Mouse (Mus musculus) urinary bladder, postnatal 10 days (tissue): ENCODE results near the gene Cyth3.

Experiments
- DNase-seq: peaks from one replicate; pipeline ENCODE4 v3.0.0; 2022; ENCODE audit warnings: low spot score

The Cyth3 gene

DNA sequence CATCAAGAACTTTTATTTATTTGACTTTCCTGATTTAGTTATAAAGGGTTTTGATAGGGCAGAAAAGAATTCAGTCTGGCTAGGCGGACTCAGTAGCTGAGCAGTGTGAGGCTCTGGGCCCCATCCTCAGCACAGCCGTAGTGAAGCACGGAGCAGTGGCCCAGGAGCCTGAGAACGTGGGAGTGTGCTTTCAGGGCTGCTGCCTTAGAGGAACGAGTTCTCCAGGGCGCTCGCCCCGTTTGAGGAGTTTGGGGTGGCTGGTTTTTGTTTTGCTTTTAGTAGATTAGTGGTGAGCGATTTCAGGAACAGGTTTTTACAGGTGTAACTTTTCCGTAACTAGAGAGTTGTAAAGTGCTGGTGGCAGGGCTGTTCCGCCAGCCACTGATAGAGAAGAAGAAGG is 13.1 kb downstream of the Cyth3 start:
- no peak for DNase-seq

DNA sequence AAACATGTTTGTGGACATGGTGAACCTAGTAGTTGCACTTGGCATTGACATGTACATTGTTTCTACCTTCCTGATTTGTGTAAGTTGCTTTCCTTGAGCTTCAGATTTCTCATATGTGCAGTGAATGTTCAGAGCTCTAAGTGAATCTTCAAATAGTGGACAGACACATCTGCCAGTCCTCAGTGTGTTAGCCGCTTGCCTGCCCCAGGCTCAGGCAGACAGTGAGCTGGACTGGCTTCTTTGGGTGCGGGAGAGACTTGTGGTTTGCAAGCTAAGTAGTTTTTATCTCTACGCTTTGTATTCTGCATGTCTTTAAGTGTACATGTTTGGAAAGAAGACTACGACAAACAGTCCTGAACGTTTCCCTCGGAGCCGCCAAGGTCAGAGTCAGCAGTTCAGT is 13.9 kb downstream of the Cyth3 start:
- DNase-seq: no peak

DNA sequence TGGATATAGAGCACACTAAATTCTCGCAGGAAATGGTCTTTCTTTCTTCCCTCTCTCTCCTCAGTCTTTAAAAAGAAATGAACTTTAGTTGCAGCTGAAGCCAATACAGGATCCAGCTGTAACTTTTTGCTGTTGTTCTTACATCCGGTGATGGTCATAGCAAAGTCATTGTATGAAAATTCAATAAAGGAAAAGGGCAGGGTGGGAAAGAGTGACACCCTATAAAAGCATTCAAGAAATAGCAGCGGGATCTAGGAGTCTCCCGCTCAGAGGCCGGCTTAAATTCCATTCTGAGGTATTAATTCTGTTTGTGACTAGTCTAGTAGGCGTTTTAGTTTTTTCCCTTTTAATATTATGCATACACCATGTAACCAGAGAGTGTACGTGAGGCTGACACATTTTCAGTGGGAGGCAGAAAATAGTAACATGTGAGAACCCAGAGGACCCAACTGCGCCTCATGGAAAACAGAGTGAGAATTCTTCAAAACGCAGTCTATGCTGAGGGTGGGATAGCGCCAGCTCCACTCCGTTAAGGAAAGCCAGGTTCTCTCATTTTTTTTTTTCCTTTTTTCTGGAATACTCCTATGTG is 15.7 kb downstream of the Cyth3 start:
- no peak for DNase-seq

DNA sequence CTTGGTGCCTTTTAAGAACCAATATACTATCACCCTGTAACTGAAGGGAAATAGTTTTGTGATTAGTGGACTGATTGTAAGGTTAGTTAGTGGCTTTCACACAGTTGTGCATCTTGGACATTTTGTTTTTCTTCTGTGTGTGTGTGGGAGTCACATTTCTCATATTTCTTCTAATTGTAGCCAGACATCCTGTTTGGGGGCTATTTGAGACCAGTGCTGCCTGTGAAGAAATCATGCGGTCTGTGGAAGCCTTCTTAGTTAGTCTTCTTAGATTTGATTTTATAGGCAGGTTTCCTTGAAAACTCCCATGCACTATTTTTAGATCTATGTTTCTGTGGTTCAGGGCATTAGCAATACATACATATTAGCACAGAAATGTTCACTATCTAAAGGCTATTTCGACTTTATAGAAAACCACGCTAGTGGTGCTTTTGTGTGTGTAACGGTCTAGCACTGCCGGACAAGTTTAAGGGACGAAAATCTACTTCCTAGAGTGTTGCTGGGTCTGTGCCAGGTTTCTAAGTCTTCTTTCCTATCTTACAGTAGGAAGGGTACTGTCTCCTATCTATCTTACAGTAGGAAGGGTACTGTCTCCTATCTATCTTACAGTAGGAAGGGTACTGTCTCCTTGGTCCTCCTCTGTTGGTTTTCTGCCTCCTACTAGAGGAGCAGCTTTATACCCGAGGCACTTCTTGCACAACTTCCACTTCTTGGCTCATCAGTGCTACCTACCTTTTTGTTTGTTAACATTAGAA is 16.4 kb downstream of the Cyth3 start:
- DNase-seq: no peak

DNA sequence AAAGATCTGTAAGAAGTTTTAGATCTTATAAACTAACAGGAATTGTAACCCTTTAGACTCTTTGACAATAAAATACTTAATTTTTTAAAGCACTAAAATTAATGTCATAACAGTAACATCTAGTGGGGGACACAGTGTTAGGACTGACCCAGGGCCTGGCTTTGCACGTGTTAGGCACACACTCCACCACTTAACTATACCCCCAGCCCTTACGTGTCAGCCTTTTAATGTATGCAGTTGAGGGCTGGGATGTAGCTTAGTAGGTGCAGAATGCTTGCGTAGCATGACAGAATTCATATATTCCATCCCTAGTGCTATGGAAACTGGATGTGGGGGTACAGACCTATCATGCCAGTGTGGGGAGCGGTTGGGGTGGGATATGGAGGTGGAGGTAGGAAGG is 17.1 kb downstream of the Cyth3 start:
- no peak for DNase-seq

DNA sequence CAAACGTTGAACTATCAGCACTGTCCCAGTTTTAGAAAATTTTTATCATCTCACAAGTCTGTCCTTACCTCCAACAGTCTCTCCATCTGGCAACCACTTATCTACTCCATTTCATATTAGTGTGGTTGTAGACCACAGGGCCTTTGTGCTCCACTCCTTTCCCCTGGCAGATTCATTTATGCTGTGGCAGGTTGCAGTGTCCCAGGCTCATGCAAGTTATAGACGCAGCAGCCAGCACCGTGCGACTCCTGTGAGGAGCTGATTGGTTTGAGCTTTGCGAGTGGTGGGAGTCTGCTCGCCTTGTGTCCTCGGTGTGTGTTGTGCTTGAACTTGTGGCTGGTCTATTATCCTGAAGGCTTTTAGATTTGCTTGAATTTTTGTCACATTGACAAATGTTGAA is 17.6 kb downstream of the Cyth3 start:
- DNase-seq: no peak

DNA sequence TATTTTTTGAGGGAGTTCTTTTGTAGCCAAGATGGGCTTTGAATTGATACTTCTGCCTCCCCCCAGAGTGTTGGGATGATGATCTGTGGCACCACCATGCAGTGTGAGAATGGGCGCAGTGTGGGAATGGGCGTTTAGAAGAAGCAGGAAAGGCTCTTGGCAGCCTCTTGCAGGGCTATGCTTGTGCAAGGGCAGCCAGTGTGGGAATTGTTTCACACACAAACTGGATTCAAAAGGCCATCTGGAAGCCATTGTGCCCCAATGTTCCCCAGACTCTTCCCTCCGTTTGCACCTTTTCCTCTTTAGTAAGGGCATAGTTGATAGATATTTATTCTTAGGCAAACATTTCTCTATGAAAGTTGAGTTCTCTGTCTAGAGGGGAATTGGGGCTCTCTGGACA is 19.3 kb downstream of the Cyth3 start:
- DNase-seq: no peak

DNA sequence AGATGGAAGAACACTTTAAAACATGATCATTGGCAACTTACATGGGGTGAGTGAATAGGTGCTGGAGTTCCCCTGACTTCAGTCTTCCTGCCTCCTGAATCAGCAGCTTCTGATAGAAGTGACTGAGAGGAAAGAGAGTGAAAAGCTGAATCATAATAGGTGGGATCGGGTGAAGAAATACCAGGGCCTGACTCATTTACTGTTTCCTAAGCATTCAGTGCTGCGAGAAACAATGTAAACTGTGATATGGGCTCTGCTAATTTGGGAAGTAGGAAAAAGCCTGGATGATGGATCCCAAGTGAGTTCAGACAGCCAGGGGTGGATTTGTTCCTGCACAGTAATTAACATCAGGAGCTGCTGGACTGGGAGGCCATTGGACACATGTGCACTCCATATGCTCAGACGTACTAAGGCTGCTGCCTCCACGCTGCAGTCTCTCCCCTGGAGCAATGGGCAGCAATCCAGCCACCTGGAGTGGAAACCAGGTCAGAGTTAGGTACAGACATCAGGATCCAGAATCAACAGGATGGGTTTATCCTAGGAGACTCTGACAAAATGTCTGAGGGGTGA is 20.1 kb downstream of the Cyth3 start:
- no peak for DNase-seq

DNA sequence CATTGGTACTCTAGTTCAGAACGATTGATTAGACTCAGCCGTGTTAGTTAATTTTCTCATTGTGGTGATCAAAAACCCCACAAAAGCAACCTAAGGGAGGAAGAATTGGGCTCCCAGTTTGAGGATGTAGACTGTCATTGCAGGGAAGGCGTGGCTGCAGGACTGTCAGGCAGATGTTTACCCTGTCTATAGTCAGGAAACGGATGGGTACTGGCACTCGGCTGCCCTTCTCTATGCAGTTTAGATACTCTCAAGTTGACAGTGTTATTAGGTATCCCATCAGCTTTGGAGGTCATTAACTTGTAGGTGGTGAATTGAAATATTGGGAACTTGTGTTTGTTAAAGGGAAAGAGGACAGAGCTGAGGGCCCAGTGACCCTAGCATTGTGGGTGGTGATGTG is 23.7 kb downstream of the Cyth3 start:
- no peak for DNase-seq

DNA sequence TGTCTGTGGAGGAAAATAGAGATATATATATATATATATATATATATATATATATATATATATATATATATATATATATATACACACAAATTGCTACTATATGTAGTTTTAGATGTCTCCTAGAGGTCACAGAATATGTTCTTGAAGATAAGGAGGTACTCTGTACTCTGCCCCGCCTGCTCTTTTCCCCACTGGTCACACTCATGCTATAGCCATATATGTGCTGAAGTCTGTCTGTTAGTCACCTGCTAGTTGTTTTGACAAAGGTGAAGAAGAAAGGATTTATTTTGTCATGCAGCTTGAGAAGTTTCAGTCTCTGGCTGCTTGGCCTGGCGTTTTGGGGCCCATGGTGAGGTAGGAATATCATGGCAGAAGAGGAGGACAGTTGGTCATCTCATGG is 25.2 kb downstream of the Cyth3 start:
- no peak for DNase-seq

DNA sequence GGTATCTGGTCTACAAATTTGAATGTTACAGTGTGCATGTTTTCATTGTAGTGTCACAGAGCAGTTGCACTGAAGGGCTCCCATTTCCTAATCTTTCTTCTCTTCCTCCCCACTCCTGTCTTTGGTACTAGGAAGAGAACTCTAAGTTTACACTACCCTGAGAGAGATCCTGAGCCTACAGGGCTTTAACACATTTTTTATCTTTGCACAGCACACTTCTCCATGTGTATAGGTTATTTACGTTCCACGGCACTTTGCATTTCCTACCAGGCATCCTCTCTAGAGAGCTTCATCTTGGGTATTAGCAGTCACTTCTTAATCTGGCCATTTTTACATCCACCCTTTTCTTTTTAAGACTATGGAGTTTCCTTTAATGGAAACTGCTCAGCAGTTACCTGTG is 25.8 kb downstream of the Cyth3 start:
- DNase-seq: no peak

DNA sequence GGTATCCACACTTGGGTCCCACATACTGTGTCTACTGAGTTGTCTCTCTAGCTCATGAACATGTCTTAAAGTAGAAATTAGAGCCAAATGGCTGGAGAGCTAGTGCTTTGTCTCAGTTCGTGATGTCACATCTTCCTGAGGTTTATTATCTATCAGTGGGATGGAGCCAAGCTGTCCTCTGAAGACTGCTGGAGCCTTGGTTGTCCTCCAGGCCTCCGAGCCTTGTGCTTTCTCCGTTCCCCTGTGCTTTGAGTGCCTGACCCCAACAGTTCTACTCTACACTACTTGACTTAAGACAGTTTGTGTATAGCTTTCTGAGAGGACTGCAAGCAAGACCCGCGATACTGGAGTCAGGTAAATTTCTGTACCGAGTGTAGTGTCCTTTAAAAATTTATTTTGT is 26.9 kb downstream of the Cyth3 start:
- no peak for DNase-seq

DNA sequence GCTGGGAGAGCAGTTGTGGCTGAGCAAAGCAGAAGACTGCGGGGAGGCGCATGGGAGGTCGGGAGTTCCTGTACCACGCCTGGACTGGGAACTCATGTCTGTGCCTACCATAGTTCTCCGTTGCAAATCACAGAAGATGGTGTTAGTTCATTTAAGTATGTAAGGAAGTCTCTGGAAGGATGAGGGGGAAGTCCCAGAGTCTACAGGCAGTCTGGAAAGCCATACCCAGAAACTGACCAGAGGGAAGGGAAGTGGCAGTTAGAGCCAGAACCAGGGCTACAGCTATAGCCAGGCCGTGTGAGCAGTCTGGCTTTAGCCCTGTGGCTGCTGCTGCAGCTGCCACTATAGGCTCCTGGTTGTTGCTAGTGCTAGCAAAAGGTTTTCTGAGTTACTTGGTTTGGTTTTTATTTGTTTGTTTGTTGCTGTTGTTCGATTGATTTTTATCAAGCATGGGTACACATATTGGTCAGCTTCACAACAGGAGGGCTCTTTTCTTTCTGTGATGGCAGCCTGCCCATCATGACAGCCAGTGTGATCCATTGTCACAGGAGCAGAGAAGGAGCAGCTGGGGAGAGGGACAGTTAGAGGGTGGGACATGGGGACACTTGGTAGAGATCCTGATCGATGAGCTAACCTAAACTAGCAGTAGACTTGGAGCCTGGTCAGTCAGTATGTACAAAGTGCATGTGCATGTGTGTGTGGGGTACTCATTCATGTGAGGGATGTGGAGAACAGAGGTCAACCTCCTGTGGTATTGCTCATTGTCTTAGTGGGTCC is 29.8 kb downstream of the Cyth3 start:
- DNase-seq: no peak

DNA sequence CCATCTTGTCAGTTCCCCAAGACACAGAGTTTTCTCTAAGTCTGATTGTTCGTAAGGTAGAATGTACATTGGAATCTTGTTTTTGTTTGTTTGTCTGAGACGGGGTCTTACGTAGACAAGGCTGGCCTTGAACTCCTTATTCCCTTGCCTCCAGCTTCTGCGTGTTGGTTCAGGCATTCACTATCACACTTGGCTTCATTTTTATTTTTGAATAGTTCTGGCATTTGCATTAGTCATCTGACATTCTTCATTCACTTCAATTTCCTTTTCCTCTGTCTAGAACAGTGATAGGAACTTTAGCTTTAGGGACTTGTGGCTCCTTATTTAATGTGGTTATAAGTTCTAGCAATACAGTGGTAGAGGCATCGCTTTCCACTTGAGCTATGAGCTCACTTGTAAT is 31.2 kb downstream of the Cyth3 start:
- no peak for DNase-seq

DNA sequence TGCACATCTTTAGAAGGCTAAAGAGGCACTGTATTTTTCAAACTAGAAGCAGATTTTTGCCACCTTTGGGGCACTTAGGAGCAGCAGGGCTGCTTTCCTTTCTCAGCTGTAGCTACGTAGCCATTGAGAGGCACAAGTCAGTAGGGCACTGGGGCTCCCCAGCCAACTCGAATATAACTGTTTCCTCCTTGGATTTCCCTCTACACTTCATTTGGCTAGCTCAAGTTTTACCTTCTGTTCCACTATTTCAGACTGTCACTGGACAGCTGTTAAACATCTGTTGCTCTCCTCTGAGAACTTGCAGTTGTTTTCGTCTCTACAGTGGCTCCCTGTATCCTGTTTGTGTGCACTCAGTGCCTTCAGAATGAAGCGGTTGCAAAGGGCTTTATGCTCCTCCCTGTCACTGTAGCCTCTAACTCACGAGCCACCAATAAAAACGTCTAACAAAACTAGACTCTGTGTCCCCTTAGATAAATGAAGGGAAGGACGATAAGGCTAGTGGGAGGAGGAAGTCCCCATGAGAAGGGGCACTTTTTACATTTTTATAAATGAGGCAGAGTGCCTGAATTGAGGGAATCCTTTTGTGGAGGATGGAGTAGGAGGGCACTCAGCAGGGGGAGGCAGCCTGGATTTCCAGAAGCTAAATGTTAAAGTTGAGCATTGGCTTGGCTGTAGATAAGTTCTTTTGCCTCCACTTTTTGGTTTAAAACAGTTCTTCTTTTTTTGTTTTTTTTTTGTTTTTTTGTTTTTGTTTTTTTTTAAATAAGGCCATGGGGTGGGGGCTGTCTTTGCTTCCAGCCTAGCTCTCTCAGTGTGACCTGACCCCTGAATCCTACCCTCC is 32.6 kb downstream of the Cyth3 start:
- no peak for DNase-seq

DNA sequence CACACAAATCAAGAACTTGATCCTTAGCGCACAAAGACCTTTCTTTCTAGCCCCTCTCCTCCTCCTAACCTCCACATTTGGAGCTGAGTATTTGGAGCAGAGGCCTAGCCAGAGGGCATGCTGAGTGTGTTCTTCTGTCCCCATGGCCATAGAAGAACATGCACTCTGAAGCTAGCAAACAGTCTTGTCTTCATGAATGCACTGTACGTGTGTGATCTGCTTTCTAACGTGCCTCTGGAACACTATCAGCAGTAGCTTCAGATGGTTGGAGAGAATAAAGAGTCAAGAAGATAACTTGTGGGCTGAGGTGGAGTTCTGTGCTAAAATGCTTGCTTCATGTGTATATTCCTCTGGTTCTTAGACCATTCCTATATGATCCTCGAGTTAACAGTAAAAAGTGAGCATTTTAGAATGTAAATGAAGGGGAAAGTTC is 33.3 kb downstream of the Cyth3 start:
- no peak for DNase-seq

DNA sequence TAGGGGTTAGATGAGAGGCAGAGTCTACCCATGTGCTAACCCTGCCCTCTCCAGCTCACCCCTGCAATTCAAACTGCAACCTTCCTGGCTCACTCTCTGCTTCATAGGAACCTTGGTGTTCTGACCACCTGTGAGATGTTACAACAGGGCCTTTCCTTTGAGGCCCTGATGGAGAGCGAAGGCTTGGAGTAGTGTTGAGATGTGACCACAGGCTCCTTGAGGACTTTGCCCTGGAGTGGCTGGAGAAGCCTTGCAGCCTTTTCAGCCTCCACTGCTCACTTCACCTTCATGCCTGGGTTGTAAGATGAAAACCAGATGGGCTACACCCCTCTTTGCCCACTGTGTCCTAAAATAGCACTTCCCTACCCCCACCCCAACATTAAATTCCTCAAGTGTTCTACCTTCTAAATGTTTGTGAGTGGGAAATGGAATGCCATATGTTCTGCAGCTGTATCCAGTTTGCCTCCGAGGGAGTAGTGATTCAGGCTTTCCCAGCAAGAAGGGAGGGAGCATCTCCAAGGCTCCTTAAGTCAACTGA is 34.5 kb downstream of the Cyth3 start:
- no peak for DNase-seq

DNA sequence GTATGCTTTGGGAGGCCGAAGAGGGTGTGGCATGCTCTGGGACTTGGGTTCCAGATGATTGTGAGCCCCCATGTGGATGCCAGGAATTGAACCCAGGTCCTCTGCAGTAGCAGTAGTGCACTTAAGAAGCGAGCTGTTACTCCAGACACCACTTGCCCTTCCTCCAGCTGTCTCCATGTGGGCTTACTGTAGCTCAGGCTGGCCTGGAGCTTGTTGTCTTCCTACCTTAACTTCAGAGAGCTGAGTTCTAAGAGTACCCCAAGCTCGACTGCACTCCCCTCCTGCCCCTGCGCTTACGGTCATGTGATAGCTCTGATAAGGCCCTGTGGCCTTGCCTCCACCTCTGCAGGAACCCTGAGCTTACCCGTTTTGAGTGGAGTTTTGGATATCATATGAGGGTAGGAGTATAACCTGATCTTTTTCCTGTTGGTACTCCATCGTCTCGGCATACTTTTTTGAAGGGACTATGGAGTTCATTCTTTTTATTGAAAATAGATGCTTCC is 36.8 kb downstream of the Cyth3 start:
- DNase-seq: no peak

DNA sequence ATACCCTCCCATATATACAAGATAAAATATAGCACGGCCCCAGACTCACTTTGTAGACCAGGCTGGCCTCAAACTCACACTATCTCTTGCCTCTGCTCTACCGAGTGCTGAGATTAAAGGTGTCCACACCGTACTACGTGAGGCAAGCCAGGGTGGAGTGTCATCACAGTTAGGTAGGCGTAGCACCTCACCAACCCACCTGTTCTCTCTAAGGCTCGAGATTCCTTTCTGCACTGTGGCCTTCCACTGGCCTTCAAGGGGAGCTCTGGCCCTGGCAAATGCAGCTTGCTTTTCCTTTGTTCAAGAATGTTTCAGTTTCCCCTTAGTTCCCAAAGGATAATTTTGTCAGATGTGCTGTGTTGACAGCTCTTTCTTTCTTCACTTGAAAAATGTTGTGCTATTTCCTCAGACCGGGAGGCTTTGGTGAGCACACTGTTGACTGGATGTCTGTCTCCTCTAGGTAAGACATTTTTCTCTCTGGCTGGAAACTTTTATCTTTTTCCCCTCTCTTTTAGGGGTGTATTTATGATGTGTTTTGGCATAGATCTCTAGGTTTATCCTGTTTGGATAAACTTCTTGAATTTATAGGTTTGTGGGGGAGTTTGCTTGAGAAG is 40.9 kb downstream of the Cyth3 start:
- DNase-seq: no peak

DNA sequence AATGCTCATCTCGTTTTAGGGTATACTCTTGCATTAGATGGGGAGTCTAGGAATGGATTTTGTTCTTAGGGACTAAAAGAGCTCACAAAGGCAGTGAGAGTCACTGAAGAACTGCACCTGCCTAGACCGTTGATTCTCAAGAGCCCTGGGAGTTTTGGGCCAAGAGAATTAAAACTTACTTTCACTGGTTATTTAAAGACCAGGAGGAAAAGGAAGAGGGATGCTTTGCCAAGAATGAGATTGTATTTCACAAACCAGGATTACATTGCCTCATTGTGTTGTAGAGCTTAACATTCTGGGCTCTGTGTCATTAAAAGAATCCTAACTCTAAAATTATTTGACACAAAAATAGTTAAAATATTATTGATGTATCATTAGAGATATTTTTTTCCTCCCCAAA is 43.3 kb downstream of the Cyth3 start:
- no peak for DNase-seq

DNA sequence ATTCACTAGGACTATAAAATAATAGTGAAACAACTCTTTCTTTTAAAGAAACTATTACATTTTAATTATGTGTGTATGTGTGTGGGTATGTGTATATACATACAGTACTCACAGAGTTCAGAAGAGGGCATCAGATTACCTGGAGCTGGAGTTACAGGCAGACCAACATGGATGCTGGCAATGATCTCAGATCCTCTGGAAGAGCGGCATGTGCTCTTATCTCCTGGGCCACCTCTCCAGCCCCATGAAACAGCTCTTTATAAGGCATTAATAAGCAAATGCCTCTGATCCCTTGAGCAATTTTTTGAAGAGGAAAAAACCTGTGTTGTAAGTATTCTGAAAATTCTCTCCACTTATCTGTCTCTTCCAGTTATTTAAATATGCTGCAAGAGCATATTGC is 43.8 kb downstream of the Cyth3 start:
- DNase-seq: no peak
